Comparison of ENCODE assay signal across 9 mouse cellular contexts in the genomic region with DNA sequence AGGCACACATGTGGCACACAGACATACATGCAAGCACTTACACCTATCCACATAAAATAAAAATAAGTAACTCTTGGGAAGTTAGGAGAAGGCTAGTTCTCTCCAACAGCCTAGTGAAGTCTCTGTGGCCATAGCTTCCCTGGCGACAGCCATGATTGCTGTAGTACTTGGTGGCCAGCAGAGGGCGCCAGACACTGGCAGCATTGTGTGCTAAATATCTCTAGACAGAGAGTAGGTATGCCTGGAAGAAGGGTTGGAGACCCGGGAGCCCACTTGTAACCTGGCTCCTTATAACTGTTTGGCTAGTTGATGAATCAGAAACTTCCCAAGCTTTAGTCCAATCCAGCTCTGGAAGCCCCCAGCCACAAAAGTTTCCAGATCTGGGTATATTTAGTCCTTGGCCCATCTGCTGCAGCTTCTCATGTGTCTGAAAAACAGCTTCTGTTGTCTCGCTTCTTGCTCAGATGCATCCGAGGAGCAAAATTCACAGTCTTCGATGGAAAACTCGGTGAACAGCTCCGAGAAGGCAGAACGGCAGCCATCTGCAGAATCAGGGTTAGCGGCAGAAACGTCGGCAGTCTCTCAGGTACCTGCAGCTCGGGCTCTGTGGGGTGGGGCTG. TPM values are rescaled to one million over a fixed set of nuclear protein-coding genes. Genes with fewer than 3 reads are reported as not detected.
A peak's percentile ranks its signal among the peaks of the same experiment; 100 is the strongest.
DNase-seq lines count a peak whose midpoint lies in the region; ATAC-seq and TF ChIP-seq lines count a peak whose summit lies in the region.
"Had no signal": no experiment of that assay in that cellular context is flagged by ENCODE, and none has a peak within 500 bp of the region (broad histone marks: within the 10 kb centered on the region; RNA-seq: fewer than 3 reads in every experiment).

No protein-coding gene starts in this region.

- H3K9me3 ChIP-seq in liver, embryonic 12.5 days (replicated peaks): no peaks in the 10 kb centered on the region
- no peaks in the 10 kb centered on the region for H3K9me3 ChIP-seq in forebrain, embryonic 14.5 days (replicated peaks; ENCODE audit: control insufficient read depth, low read length)
- H3K9me3 ChIP-seq: limb, embryonic 15.5 days had no signal

- peaks cover 13% of the 10 kb centered on the region for H3K36me3 ChIP-seq in liver, adult 2 months (ENCODE audit: control insufficient read depth, insufficient read depth, low read length)
- peaks cover 87% of the 10 kb centered on the region for H3K36me3 ChIP-seq in liver, embryonic 12.5 days
- H3K36me3 ChIP-seq in forebrain, embryonic 14.5 days (ENCODE audit: control insufficient read depth, insufficient read depth, low read length): peaks cover 92% of the 10 kb centered on the region

- H3K4me3 ChIP-seq in liver, adult 2 months (ENCODE audit: insufficient read depth, low read depth, low read length): no peak overlapping the region
- H3K4me3 ChIP-seq in liver, embryonic 12.5 days: no peak overlapping the region
- H3K4me3 ChIP-seq in forebrain, embryonic 14.5 days (ENCODE audit: low read depth, low read length): no peak overlapping the region
- H3K4me3 ChIP-seq: limb, embryonic 15.5 days had no signal

- H3K27ac ChIP-seq in liver, adult 2 months (replicated peaks; ENCODE audit: insufficient read depth, low read depth, low read length): no peak overlapping the region
- H3K27ac ChIP-seq in liver, embryonic 12.5 days: no peak overlapping the region
- no peak overlapping the region for H3K27ac ChIP-seq in forebrain, embryonic 14.5 days (ENCODE audit: low read depth, low read length)
- H3K27ac ChIP-seq: limb, embryonic 15.5 days had no signal

- 81% methylated on average over 13 of the region's 13 CpGs for WGBS in liver, adult 2 months
- WGBS in liver, embryonic 12.5 days (ENCODE audit: insufficient replicate concordance): 75% methylated on average over 13 of the region's 13 CpGs
- 76% methylated on average over 13 of the region's 13 CpGs for WGBS in forebrain, embryonic 14.5 days

- H3K4me2 ChIP-seq in liver, embryonic 12.5 days: no peak overlapping the region
- no peak overlapping the region for H3K4me2 ChIP-seq in forebrain, embryonic 14.5 days (ENCODE audit: low read length)
- H3K4me2 ChIP-seq: limb, embryonic 15.5 days had no signal

- no peaks in the 10 kb centered on the region for H3K27me3 ChIP-seq in liver, adult 2 months (ENCODE audit: control insufficient read depth, insufficient read depth, low read length)
- H3K27me3 ChIP-seq in liver, embryonic 12.5 days (replicated peaks): no peaks in the 10 kb centered on the region
- no peaks in the 10 kb centered on the region for H3K27me3 ChIP-seq in forebrain, embryonic 14.5 days (replicated peaks; ENCODE audit: control insufficient read depth, insufficient read depth, low read length)
- H3K27me3 ChIP-seq: limb, embryonic 15.5 days had no signal

- H3K9ac ChIP-seq in liver, adult 2 months (ENCODE audit: low read depth, low read length): no peak overlapping the region
- no peak overlapping the region for H3K9ac ChIP-seq in liver, embryonic 12.5 days
- no peak overlapping the region for H3K9ac ChIP-seq in forebrain, embryonic 14.5 days (ENCODE audit: low read length)
- H3K9ac ChIP-seq: limb, embryonic 15.5 days had no signal

- no peak for TF ChIP-seq POLR2A in liver, adult 2 months (IDR thresholded peaks at IDR 0.05; ENCODE audit: extremely low read depth, insufficient read depth, low read length)

- H3K4me1 ChIP-seq in liver, adult 2 months (ENCODE audit: control insufficient read depth, insufficient read depth, low read length): peaks cover 2% of the 10 kb centered on the region
- H3K4me1 ChIP-seq in liver, embryonic 12.5 days: no peaks in the 10 kb centered on the region
- H3K4me1 ChIP-seq in forebrain, embryonic 14.5 days (ENCODE audit: control insufficient read depth, insufficient read depth, low read length): no peaks in the 10 kb centered on the region
- H3K4me1 ChIP-seq: limb, embryonic 15.5 days had no signal

- peak; percentile 93 for TF ChIP-seq CTCF in liver, adult 2 months (IDR thresholded peaks at IDR 0.05; ENCODE audit: low read depth, low read length)

- ATAC-seq in liver, embryonic 12.5 days: no peak
- no peak for ATAC-seq in forebrain, embryonic 14.5 days

- no peaks in the 10 kb centered on the region for H3K79me2 ChIP-seq in liver, adult 2 months (ENCODE audit: control insufficient read depth, insufficient read depth, low read length)

- DNase-seq in frontal cortex, postnatal 36 days (ENCODE audit: low spot score in 2 of 2): peak; percentile 33 to 61
- DNase-seq in frontal cortex, postnatal 14 days (ENCODE audit: low spot score in 2 of 2): no peak
- peak; percentile 25 for DNase-seq in liver, adult 2 months (ENCODE audit: extremely low read depth, low read depth, low spot score)
- DNase-seq in R1 (ENCODE audit: low read depth, low spot score): peak; percentile 79
- peak; percentile 74 for DNase-seq in forebrain, embryonic 14.5 days (ENCODE audit: low spot score)
- peak; percentile 63 for DNase-seq in lung, postnatal 14 days
- no peak for DNase-seq in urinary bladder, postnatal 36 days (ENCODE audit: low spot score in 2 of 2)

RNA-seq across cellular contexts. Expression of a gene that starts 25.3 kb away (rescaled TPM):
- 3.0 and 4.0 TPM in 2 replicates for total RNA-seq in liver, adult 2 months (2014; rRNA removed)
- polyA plus RNA-seq in liver, adult 2 months (2012; rRNA removed): 3.0 and 3.8 TPM in 2 replicates
- polyA plus RNA-seq in liver, embryonic 12.5 days (2016; fragmentation: Nextera tagmentation; extraction: Ambion mirVana): 11.7 and 12.7 TPM in 2 replicates
- 71.6 and 78.2 TPM in 2 replicates for polyA plus RNA-seq in forebrain, embryonic 14.5 days (2014; fragmentation: Nextera tagmentation; extraction: Ambion mirVana)

RNA-seq across cellular contexts. Expression of a gene that starts 25.6 kb away (rescaled TPM):
- 2.0 and 2.7 TPM in 2 replicates for total RNA-seq in liver, adult 2 months (2014; rRNA removed)
- polyA plus RNA-seq in liver, adult 2 months (2012; rRNA removed): 3.6 and 5.1 TPM in 2 replicates
- polyA plus RNA-seq in liver, embryonic 12.5 days (2016; fragmentation: Nextera tagmentation; extraction: Ambion mirVana): 6.7 and 7.0 TPM in 2 replicates
- polyA plus RNA-seq in forebrain, embryonic 14.5 days (2014; fragmentation: Nextera tagmentation; extraction: Ambion mirVana): 11.5 and 15.2 TPM in 2 replicates

Comparison
In these comparisons a context has a peak if more than half of its experiments do, and no peak if none do; other contexts are left out.
1. DNase-seq: peak in frontal cortex, postnatal 36 days (2 of 2), liver, adult 2 months (single experiment), R1 (single experiment), forebrain, embryonic 14.5 days (single experiment) and lung, postnatal 14 days (single experiment); none in frontal cortex, postnatal 14 days (0 of 2) and urinary bladder, postnatal 36 days (0 of 2).